Mouse (Mus musculus) forebrain, embryonic 14.5 days (tissue): ENCODE results near the gene Rpl36a. TPM values are rescaled to one million over a fixed set of nuclear protein-coding genes. Genes with fewer than 3 reads are reported as not detected.
A peak's percentile ranks its signal among the peaks of the same experiment; 100 is the strongest.
"Not testable (repeated sequence)": the region's sequence is repeated elsewhere in the genome, so short reads cannot be mapped to it uniquely, and the experiment has no call there.

Source experiments
- ATAC-seq: fragments of 200-750 bp; cut with Nextera tagmentation; 2 replicates; pipeline ENCODE4 v1.8.0; 2017; ENCODE audit warnings: mild to moderate bottlenecking, moderate library complexity
- DNase-seq: peaks from one replicate; pipeline ENCODE4 v3.0.0-alpha.2; 2015; ENCODE audit warnings: low spot score
- H3K27ac ChIP-seq: fragments of 300-500 bp; sonication (generic); 2 replicates; pipeline ENCODE4 v1.5.1; 2014; ENCODE audit warnings: low read depth, mild to moderate bottlenecking, control low read depth, low read length, moderate library complexity
- H3K27me3 ChIP-seq: fragments of 300-500 bp; sonication (generic); replicated peaks from 2 replicates; pipeline ENCODE4 v1.6.1; 2014; ENCODE audit warnings: low read length, control low read depth, mixed read lengths; ENCODE audit not compliant: control insufficient read depth, insufficient read depth
- H3K36me3 ChIP-seq: fragments of 300-500 bp; sonication (generic); 2 replicates; pipeline ENCODE4 v1.6.1; 2014; ENCODE audit warnings: low read length, control low read depth; ENCODE audit not compliant: control insufficient read depth, insufficient read depth
- H3K4me1 ChIP-seq: fragments of 300-500 bp; sonication (generic); 2 replicates; pipeline ENCODE4 v1.6.1; 2014; ENCODE audit warnings: antibody characterized with exemption, low read length, control low read depth; ENCODE audit not compliant: control insufficient read depth, insufficient read depth
- H3K4me2 ChIP-seq: fragments of 300-500 bp; sonication (generic); 2 replicates; pipeline ENCODE4 v1.6.1; 2014; ENCODE audit warnings: mild to moderate bottlenecking, control low read depth, low read length
- H3K4me3 ChIP-seq: fragments of 300-500 bp; sonication (generic); 2 replicates; pipeline ENCODE4 v1.5.1; 2014; ENCODE audit warnings: low read depth, low read length, control low read depth
- H3K9ac ChIP-seq: fragments of 300-500 bp; sonication (generic); 2 replicates; pipeline ENCODE4 v1.6.1; 2014; ENCODE audit warnings: mild to moderate bottlenecking, low read length, control low read depth, moderate library complexity
- H3K9me3 ChIP-seq: fragments of 300-500 bp; sonication (generic); replicated peaks from 2 replicates; pipeline ENCODE4 v1.6.1; 2016; ENCODE audit warnings: low read length, control low read depth, mixed read lengths; ENCODE audit not compliant: control insufficient read depth
- WGBS: fragments of 180-500 bp; shearing (Covaris S2); extraction: QIAGEN DNeasy Blood & Tissue Kit; methylation state at CpG from one replicate; pipeline ENCODE4 v1.1.7; 2014; 5-methylcytosine and 5-hydroxymethylcytosine counted together
- polyA plus RNA-seq: library from polyadenylated mRNA; unstranded; fragments of >200 nt; fragmentation: Nextera tagmentation; extraction: Ambion mirVana; gene quantifications from 2 replicates; pipeline ENCODE4 v1.2.1, GENCODE M21; 2014

Gene Rpl36a
- polyA plus RNA-seq = 236 and 310 TPM in 2 replicates

DNA sequence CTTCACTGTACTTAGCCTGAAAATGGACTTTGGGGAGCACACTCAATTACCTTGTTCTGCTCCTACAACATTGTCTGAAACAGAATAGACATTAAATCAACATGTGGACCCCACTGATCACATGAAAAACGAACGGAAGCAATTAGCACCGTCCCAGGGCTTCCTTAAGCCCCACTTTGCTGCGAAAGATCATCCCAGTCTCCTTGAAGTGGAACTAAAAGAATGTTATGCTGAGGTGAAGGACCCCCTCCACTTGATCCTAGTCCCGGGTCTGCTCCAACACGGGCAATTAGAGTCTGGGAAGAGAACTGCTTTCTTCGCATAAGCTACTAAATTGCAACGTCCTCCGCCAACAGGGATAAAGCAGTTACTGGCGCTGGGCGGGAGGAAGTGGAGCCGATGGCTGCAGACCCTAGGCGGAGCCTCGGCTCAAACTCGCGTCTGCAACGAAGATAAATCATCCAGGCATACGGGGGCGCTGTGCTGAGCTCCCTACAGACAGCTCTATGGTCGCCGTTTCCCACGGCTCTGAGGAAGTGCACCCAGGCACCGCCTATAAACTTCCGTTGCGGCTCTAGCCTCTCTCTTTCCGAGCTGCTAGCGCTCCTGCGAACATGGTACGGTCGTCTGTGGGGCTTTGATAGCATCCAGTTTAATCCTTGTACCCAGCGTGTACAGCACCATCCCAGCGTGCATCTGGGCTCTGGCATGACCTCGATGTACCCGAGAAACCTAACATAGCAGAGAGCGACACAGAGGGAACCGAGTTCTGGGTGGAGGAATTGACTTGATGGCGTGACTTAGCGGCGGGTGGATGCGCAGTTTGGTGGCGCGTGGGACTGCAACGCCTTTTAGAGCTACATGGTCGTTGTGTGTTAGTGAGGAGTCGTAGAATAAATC, at the start of gene Rpl36a:
Rpl36a (plus strand) TSS at position 552 of the 900 bp plus-strand sequence.
- H3K27me3 ChIP-seq = no peaks in the 10 kb centered on the region
- H3K4me2 ChIP-seq = peak within 1 kb of the TSS; percentile 55
- no peaks in the 10 kb centered on the region; the same call in none of the 2 replicates for H3K4me1 ChIP-seq
- peak within 1 kb of the TSS; percentile 41 for H3K4me3 ChIP-seq
- peak within 1 kb of the TSS; percentile 83 for H3K27ac ChIP-seq
- peaks cover 12% of the 10 kb centered on the region; the same call in 1 of the 2 replicates for H3K36me3 ChIP-seq
- peak; percentile 99 for ATAC-seq
- H3K9ac ChIP-seq = peak within 1 kb of the TSS; percentile 69
- 32% methylated on average over 45 of the region's 45 CpGs for WGBS
- DNase-seq = peak; percentile 96
- no peaks in the 10 kb centered on the region for H3K9me3 ChIP-seq

GRCm38 (mm10) chrX:134539795-134540194, 45.7 kb upstream of the Rpl36a start:
- not testable (repeated sequence) for H3K9ac ChIP-seq, H3K9me3 ChIP-seq, ATAC-seq, H3K4me2 ChIP-seq, H3K4me1 ChIP-seq, H3K27me3 ChIP-seq, H3K36me3 ChIP-seq, H3K4me3 ChIP-seq, H3K27ac ChIP-seq, DNase-seq
- WGBS = 88% methylated on average over 10 of the region's 10 CpGs

DNA sequence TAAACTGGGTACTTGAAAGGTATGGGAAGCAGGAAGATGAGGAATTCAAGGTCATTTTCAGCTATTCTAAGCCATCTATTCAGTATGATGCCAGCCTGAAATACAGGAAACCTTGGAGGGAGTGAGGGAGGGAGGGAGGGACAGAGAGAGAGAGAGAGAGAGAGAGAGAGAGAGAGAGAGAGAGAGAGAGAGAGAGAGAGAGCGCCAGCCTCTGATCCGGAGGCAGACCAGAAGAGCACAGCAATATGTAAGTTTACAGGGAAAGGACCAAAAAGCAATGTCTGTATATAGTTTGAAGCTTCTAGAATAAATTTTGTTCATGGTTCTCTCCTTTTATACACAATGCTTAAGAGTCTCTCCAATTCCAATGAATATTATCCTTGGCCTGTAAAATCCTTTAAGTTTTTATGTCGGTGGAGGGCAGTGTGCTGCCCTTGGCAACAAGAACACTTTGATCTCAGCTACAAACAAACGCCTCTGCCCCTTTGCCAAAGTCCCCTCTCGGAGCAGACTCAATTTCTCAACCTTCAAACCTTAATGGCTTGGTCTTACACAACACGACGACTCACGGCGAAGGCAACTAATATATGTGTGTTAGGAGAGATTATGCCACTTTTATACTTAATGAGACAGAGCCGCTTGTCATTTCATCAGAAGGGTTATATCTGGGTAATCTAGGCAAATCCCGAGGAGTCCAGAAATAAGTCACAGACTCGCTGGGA, 44.9 kb upstream of the Rpl36a start:
- Histone ChIP-seq H3K27me3 (no peaks in the 10 kb centered on the region), H3K4me2 (peak overlapping the region; percentile 57), H3K36me3 (0 out of 2 replicates have a peak, but pooled peaks cover 3% of the 10 kb centered on the region), H3K27ac (no peak overlapping the region; the same call in 1 of the 2 replicates), H3K4me3 (peak overlapping the region; percentile 43), H3K9ac (peak overlapping the region; percentile 56), H3K4me1 (no peaks in the 10 kb centered on the region), H3K9me3 (no peaks in the 10 kb centered on the region)
- ATAC-seq (no peak), DNase-seq (peak; percentile 22)
- 27% methylated on average over 12 of the region's 12 CpGs for WGBS

DNA sequence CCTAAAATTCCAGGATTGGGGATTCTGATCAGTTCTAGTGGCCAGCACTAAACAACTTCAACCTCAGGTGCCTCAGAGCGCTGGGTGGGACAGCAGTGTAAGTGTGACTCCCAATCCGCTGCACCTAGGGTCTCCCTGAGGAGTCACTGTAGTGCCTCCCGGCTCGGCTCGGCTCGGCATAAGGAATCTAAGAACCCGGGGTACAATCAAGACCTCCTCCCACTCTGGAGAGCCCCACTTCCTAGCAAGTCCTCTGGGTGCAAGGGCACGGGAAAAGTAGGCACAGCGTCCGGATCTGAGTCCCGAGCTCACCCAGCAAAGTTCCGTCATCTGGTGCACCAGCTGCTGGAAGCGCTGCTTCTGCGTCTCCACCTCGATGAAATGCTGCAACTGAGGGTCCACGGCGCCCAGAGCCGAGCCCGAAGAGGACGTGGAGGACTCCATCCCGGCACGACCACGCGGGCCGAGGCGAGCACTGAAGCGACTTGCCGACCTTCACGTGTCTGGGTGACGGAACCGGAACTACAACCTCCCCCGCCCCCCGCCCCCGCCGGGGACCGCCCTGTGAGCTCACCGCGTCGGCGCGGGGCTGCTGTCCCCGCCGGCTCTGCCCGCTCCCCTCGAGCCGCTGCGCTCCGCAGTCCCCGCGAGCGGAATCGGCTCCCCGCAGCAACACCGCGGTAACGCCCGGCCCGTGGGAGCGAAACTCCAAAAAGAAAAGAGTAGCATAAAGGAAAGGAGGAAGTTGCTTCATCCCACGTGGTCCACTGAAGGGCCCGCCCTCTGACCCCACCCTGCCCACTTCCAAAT, 44.1 kb upstream of the Rpl36a start, which contains the start of gene Timm8a1:
Timm8a1 (minus strand) TSS at position 721 of the 810 bp plus-strand sequence.
- no peaks in the 10 kb centered on the region for H3K9me3 ChIP-seq
- H3K36me3 ChIP-seq = 0 out of 2 replicates have a peak, but pooled peaks cover 3% of the 10 kb centered on the region
- DNase-seq (peak; percentile 54), ATAC-seq (peak; percentile 96)
- 34% methylated on average over 44 of the region's 61 CpGs for WGBS
- H3K4me2 ChIP-seq = peak within 1 kb of the TSS; percentile 57
- H3K27ac ChIP-seq = no peak within 1 kb of the TSS; the same call in 1 of the 2 replicates
- H3K4me3 ChIP-seq = peak within 1 kb of the TSS; percentile 43
- H3K9ac ChIP-seq = peak within 1 kb of the TSS; percentile 56
- no peaks in the 10 kb centered on the region for H3K27me3 ChIP-seq
- no peaks in the 10 kb centered on the region for H3K4me1 ChIP-seq

DNA sequence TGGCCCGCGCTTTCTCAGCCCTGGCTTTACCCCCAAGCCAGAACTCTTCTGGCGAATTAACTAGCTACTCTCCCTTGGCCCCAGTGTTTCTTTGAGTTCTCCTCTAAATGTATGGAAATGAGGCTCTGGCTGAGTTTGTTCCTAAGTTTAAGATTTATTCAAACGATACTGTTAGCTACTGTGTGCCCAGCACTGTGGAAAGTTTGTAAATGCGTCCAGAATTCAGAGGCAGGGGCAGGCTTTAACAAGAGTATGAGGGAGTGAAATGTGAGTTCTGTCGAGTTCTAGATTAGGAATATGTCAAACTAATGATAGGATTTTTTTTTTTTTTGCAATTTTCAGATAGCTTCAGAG, 43.5 kb upstream of the Rpl36a start:
- no peaks in the 10 kb centered on the region for H3K4me1 ChIP-seq
- DNase-seq = peak; percentile 44
- no peak overlapping the region for H3K27ac ChIP-seq
- H3K9me3 ChIP-seq = no peaks in the 10 kb centered on the region
- peak overlapping the region; percentile 56 for H3K9ac ChIP-seq
- no peaks in the 10 kb centered on the region for H3K27me3 ChIP-seq
- H3K36me3 ChIP-seq = no peaks in the 10 kb centered on the region
- H3K4me2 ChIP-seq = peak overlapping the region; percentile 43
- ATAC-seq = no peak; the same call in 1 of the 2 replicates
- WGBS = 35% methylated on average over 6 of the region's 6 CpGs
- H3K4me3 ChIP-seq = peak overlapping the region; percentile 43

- DNase-seq (no peak), ATAC-seq (no peak)
- Histone ChIP-seq H3K27ac (no peak overlapping the region), H3K4me2 (no peak overlapping the region), H3K4me3 (no peak overlapping the region), H3K4me1 (no peaks in the 10 kb centered on the region), H3K9me3 (no peaks in the 10 kb centered on the region), H3K36me3 (no peaks in the 10 kb centered on the region), H3K27me3 (no peaks in the 10 kb centered on the region), H3K9ac (no peak overlapping the region)
- 94% methylated on average over 4 of the region's 4 CpGs for WGBS
Measured at GRCm38 (mm10) chrX:134547330-134547729, 38.1 kb upstream of the Rpl36a start.

DNA sequence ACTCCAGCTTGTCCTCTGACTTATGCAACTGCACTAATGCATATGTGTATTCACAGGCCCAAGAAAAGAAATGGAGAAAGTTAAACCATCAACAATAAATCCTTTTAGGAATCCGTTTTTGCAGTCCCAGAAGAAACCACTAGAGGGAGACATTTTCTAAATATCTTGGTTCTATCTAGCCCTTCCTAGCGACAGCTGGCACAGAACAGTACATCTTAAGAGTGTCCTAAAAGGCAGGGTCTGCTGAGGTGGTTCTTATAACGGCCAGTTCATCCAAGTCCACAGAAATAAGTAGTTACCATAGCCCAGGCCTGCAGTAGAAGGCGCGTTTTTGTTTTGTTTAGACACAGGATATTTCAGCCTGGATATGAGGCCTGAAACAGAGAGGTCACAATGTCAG, 34.6 kb upstream of the Rpl36a start:
- Histone ChIP-seq H3K27me3 (no peaks in the 10 kb centered on the region), H3K4me3 (no peak overlapping the region), H3K9me3 (no peaks in the 10 kb centered on the region), H3K27ac (no peak overlapping the region), H3K4me1 (no peaks in the 10 kb centered on the region), H3K4me2 (no peak overlapping the region), H3K36me3 (no peaks in the 10 kb centered on the region), H3K9ac (no peak overlapping the region)
- peak; percentile 50; the same call in 1 of the 2 replicates for ATAC-seq
- 20% methylated on average over 5 of the region's 5 CpGs for WGBS
- DNase-seq = peak; percentile 80

DNA sequence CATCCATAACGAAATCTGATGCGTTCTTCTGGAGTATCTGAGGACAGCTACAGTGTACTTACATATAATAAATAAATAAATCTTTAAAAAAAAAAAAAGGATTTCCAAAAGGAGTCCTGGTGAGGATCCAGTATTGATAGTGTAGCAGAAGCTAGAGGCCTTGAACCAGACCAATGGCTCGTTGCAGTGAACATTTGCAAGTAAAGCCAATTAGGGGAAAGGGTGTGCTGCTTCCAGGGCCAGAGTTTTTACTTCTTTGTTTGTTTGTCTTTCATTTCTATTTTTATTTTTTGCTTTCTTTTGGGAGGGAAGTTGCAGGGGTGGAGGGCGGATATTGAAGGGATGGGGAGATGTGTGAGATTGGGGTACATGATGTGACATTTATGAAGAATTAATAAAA, 32.1 kb upstream of the Rpl36a start:
- DNase-seq (no peak), ATAC-seq (no peak)
- no peaks in the 10 kb centered on the region for H3K36me3 ChIP-seq
- H3K4me2 ChIP-seq = no peak overlapping the region
- H3K9ac ChIP-seq = no peak overlapping the region
- H3K9me3 ChIP-seq = no peaks in the 10 kb centered on the region
- H3K27me3 ChIP-seq = no peaks in the 10 kb centered on the region
- 88% methylated on average over 4 of the region's 4 CpGs for WGBS
- no peak overlapping the region for H3K4me3 ChIP-seq
- no peaks in the 10 kb centered on the region for H3K4me1 ChIP-seq
- H3K27ac ChIP-seq = no peak overlapping the region
